Mouse (Mus musculus) embryonic fibroblast, embryonic 13.5 days (primary cell): ENCODE data around the gene Ctrc.

Source experiments
- CTCF ChIP-seq: IDR thresholded peaks from 2 replicates; pipeline ENCODE4 v1.5.1; 2011; ENCODE audit warnings: mild to moderate bottlenecking, control low read depth, low read length, moderate library complexity, borderline replicate concordance; ENCODE audit not compliant: insufficient read depth
- POLR2A ChIP-seq: IDR thresholded peaks from 2 replicates; pipeline ENCODE4 v1.6.1; 2011; ENCODE audit warnings: low read depth, mild to moderate bottlenecking, control low read depth, low read length, moderate library complexity

GRCm38 (mm10) chr4:141816776-141817655 is 29.1 kb downstream of the Ctrc start:
- TF ChIP-seq CTCF (no peak), POLR2A (no peak)
